Mouse (Mus musculus) large intestine, adult 2 months (tissue): ENCODE measurements around the gene Cpa4. TPM values are rescaled to one million over a fixed set of nuclear protein-coding genes. Genes with fewer than 3 reads are reported as not detected.

ENCODE experiments used
- DNase-seq: peaks from one replicate; pipeline ENCODE4 v3.0.0-alpha.2; 2012; ENCODE audit warnings: low read depth, low spot score
- WGBS: fragments of 180-500 bp; shearing (Covaris S2); methylation state at CpG from one replicate; pipeline ENCODE4 v1.1.7; 2018; 5-methylcytosine and 5-hydroxymethylcytosine counted together
- polyA plus RNA-seq: library from polyadenylated mRNA; depleted of rRNA; stranded (reverse); fragments of >200 nt; gene quantifications from 2 replicates; pipeline ENCODE4 v1.2.3, GENCODE M21; 2012; rRNA removed

The Cpa4 gene
- polyA plus RNA-seq, 1 experiment = not detected

- 86% methylated on average over 5 of the region's 5 CpGs for WGBS
- DNase-seq = no peak
Observed at GRCm38 (mm10) chr6:30619606-30620005, 51.4 kb downstream of the Cpa4 start.

- DNase-seq = no peak
- 70% methylated on average over 4 of the region's 4 CpGs for WGBS
Observed at GRCm38 (mm10) chr6:30620591-30620990, 52.4 kb downstream of the Cpa4 start.

GRCm38 (mm10) chr6:30620994-30621393, 52.8 kb downstream of the Cpa4 start:
- no peak for DNase-seq
- WGBS = 86% methylated on average over 6 of the region's 6 CpGs

- no peak for DNase-seq
- 72% methylated on average over 4 of the region's 4 CpGs for WGBS
Observed at GRCm38 (mm10) chr6:30621986-30622389, 53.8 kb downstream of the Cpa4 start.

GRCm38 (mm10) chr6:30624763-30625162, 56.6 kb downstream of the Cpa4 start:
- 76% methylated on average over 9 of the region's 9 CpGs for WGBS
- DNase-seq = no peak

- WGBS = 58% methylated on average over 6 of the region's 6 CpGs
- DNase-seq = no peak
Observed at GRCm38 (mm10) chr6:30628152-30628551, 60.0 kb downstream of the Cpa4 start.

- DNase-seq = no peak
- 58% methylated on average over 1 of the region's 1 CpGs for WGBS
Observed at GRCm38 (mm10) chr6:30629989-30630388, 61.8 kb downstream of the Cpa4 start.

- DNase-seq = no peak
- 53% methylated on average over 8 of the region's 8 CpGs for WGBS
Observed at GRCm38 (mm10) chr6:30635361-30635862, 67.2 kb downstream of the Cpa4 start.

GRCm38 (mm10) chr6:30636186-30636842, 68.1 kb downstream of the Cpa4 start:
- 51% methylated on average over 4 of the region's 4 CpGs for WGBS
- no peak for DNase-seq

- 60% methylated on average over 5 of the region's 5 CpGs for WGBS
- DNase-seq = no peak
Observed at GRCm38 (mm10) chr6:30638674-30639268, 70.6 kb downstream of the Cpa4 start, which contains the start of gene Cpa1. TSS of gene Cpa1 (plus strand) at chr6:30639218.

Other genes with a start within 250 kb of the Cpa4 start
- gene Zc3hc1, start 177.3 kb upstream of the Cpa4 start, polyA plus RNA-seq = 11.0 and 14.0 TPM in 2 replicates
- 10.7 and 15.0 TPM in 2 replicates for gene Klhdc10, start 166.5 kb upstream of the Cpa4 start, polyA plus RNA-seq
- 25.0 and 28.6 TPM in 2 replicates for gene Tmem209, start 58.6 kb upstream of the Cpa4 start, polyA plus RNA-seq
- gene Ssmem1, start 58.5 kb upstream of the Cpa4 start, polyA plus RNA-seq = not detected in 2 replicates
- 0.62 and 1.2 TPM in 2 replicates for gene Cpa2, start 26.8 kb upstream of the Cpa4 start, polyA plus RNA-seq
- gene Cpa5, start 42.6 kb downstream of the Cpa4 start, polyA plus RNA-seq = not detected in 2 replicates
- 0.42 and 0.92 TPM in 2 replicates for gene Cpa1, start 70.8 kb downstream of the Cpa4 start, polyA plus RNA-seq
- 2.9 and 3.4 TPM in 2 replicates for gene Cep41, start 125.4 kb downstream of the Cpa4 start, polyA plus RNA-seq
- 10.4 and 21.2 TPM in 2 replicates for gene Mest, start 155.2 kb downstream of the Cpa4 start, polyA plus RNA-seq